Mouse (Mus musculus) frontal cortex, postnatal 25 days (tissue): ENCODE measurements at regions not wholly inside any gene's neighbourhood (a gene's known extent, or its start where the extent isn't known, plus 50 kb on each side); places are given as distances from the start of the nearest gene placed in this dataset.

ENCODE experiments used
- DNase-seq, 2 experiments: peaks; one replicate each; pipeline ENCODE4 v3.0.0; 2022; ENCODE audit warnings: low spot score in 2 of 2

DNA sequence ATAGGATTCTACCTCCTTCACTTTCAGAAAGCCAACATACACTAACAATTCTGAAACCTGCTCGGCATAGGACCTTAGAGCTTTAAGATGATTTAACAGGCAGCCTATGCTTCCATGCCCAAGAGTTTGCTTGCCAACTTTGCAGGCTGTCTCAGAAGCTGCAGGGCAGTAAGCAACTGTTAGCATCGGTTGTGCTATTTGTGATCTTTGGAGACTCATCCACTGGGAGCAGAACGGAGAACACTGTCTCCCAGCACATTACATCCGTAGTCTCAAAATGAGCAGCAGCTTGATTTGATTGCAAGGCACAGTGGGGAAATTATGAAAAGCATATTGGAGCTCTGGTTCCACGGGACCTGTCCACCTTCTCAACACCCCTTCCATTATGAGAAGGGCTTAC, 108.5 kb upstream of the Pter start:
- DNase-seq, result no peak

DNA sequence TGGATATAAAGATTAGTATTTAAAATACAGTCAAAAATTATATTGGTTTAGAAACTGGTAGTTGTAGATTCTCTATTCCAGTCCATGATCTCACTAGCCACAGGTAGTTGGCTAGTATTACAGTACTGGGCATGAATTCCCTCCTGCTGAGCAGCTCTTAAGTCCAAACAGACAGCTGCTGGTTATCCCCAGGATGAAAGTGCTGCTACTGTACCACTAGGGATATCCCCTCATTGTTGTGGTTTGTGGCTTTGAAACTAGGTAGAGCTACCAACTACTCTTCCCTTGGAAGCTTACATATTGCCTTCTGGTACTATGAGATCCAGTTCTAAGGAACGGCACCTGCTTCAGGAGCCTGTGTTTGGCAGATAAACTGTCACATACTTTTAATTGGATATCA, 97.9 kb upstream of the Pter start:
- DNase-seq, result no peak

DNA sequence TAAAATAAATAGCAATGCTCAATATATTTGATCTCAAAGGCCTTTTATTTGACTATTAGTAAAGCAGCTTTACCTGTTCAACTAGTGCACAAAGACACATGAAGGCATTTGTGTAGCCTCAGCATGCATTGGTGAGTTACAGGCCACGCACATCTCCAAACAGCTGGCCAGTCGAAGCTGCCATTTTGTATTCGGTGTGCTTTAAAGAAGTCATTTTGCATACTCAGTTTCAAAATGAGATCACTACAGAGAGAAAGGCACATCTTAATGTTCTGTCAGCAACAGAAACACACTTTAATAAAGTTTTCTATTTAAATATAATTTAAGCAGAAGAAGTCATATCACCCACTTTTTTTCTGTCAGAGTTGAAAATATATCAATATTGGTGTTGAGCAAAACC, 90.3 kb upstream of the Pter start:
- DNase-seq, result no peak

DNA sequence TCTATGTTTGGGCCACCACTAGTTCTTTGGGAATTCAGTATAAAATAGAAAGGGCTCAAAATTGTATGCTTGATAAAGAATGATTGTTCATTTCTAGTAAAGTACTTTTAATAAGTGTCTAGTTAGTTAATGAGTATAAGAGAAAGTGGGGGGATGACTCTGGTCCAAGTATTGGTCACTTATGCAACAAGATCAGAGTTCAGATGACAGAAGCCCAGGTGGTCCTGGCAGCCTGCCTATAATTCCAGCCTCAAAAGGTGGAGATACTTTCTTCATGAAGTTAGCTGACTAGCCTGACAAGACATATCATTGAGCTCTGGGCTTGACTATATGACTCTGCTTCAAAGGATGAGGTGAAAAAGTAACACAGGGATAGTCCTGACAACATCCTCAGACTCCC, 57.3 kb upstream of the Pter start:
- no peak for DNase-seq

DNA sequence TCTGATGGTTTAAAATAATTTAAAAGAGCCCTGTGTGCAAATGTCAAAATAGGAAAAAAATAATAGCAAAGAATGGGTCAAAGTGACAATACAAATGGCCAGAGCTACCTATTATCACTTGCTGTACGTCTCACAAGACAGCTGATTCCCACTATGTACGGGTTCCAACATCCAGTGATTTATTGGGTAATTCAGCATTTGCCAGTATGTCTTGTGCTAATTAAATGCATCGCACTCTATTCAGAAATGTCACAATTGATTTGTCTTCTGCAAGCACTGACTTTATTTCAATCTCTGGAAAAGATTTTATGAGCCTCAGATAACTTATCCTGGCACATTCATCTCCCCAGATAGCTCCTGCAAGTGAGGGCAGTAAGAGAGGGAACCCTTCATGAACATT, 55.1 kb upstream of the Pter start:
- no peak for DNase-seq
